7 mouse cellular contexts compared by ENCODE assay signal in genomic region chr10:69570466-69571288, GRCm38 (mm10).
A peak's percentile ranks its signal among the peaks of the same experiment; 100 is the strongest.
DNase-seq lines count a peak whose midpoint lies in the region; ATAC-seq lines count a peak whose summit lies in the region.

No protein-coding gene starts in this region.

- H3K9me3 ChIP-seq in hindbrain, embryonic 10.5 days: no peaks in the 10 kb centered on the region
- no peaks in the 10 kb centered on the region for H3K9me3 ChIP-seq in limb, embryonic 11.5 days (ENCODE audit: control insufficient read depth, low read length)

- H3K36me3 ChIP-seq in hindbrain, embryonic 10.5 days: no peaks in the 10 kb centered on the region
- H3K36me3 ChIP-seq in limb, embryonic 11.5 days (ENCODE audit: control insufficient read depth, insufficient read depth, low read length): no peaks in the 10 kb centered on the region

- H3K4me2 ChIP-seq in limb, embryonic 11.5 days (ENCODE audit: low read depth, severe bottlenecking): peak overlapping the region; percentile 50

- H3K4me3 ChIP-seq in hindbrain, embryonic 10.5 days: peak overlapping the region; percentile 44
- H3K4me3 ChIP-seq in limb, embryonic 11.5 days (ENCODE audit: low read depth, low read length): peak overlapping the region; percentile 8; the same call in 1 of the 2 replicates

- peaks cover 46% of the 10 kb centered on the region for H3K27me3 ChIP-seq in hindbrain, embryonic 10.5 days (ENCODE audit: insufficient read depth, poor library complexity, severe bottlenecking)
- 0 out of 2 replicates have a peak, but pooled peaks cover 3% of the 10 kb centered on the region for H3K27me3 ChIP-seq in limb, embryonic 11.5 days (ENCODE audit: control insufficient read depth, insufficient read depth, low read length)

- 41% methylated on average over 18 of the region's 18 CpGs for WGBS in hindbrain, embryonic 10.5 days
- WGBS in limb, embryonic 11.5 days: 38% methylated on average over 18 of the region's 18 CpGs

- no peak for ATAC-seq in limb, embryonic 11.5 days (ENCODE audit: insufficient number of reproducible peaks, low FRiP score, low TSS enrichment, low read depth)

- H3K9ac ChIP-seq in limb, embryonic 11.5 days (ENCODE audit: low read length): no peak overlapping the region

- H3K27ac ChIP-seq in hindbrain, embryonic 10.5 days: 0 out of 2 replicates have a peak overlapping the region, but pooled peaks have one; percentile 40
- H3K27ac ChIP-seq in limb, embryonic 11.5 days (replicated peaks; ENCODE audit: low read depth, low read length): no peak overlapping the region

- peaks cover 53% of the 10 kb centered on the region for H3K4me1 ChIP-seq in hindbrain, embryonic 10.5 days (replicated peaks)
- H3K4me1 ChIP-seq in limb, embryonic 11.5 days (ENCODE audit: control insufficient read depth, insufficient read depth, low read length): peaks cover 10% of the 10 kb centered on the region; the same call in 1 of the 2 replicates

- peak; percentile 14 to 30 for DNase-seq in urinary bladder, postnatal 36 days (ENCODE audit: low spot score in 2 of 2)
- DNase-seq in urinary bladder, adult 2 months (ENCODE audit: low spot score): no peak
- DNase-seq in hindbrain, embryonic 10.5 days (ENCODE audit: low spot score): no peak
- peak; percentile 49 for DNase-seq in limb, embryonic 11.5 days (ENCODE audit: low spot score)
- peak; percentile 27 for DNase-seq in naive thymus-derived CD4-positive, alpha-beta T cell, adult 2 months (ENCODE audit: low read depth)
- no peak for DNase-seq in spleen, postnatal 14 days (ENCODE audit: low spot score in 2 of 2)
- no peak for DNase-seq in spleen, postnatal 4 days (ENCODE audit: low spot score in 2 of 2)

Comparison
In these comparisons a context has a peak if more than half of its experiments do, and no peak if none do; other contexts are left out.
1. DNase-seq: peak in urinary bladder, postnatal 36 days (2 of 2), limb, embryonic 11.5 days (single experiment) and naive thymus-derived CD4-positive, alpha-beta T cell, adult 2 months (single experiment); none in urinary bladder, adult 2 months (single experiment), hindbrain, embryonic 10.5 days (single experiment), spleen, postnatal 14 days (0 of 2) and spleen, postnatal 4 days (0 of 2).